Mouse (Mus musculus) neural tube, embryonic 11.5 days (tissue): ENCODE results near the gene Ankrd33. TPM values are rescaled to one million over a fixed set of nuclear protein-coding genes. Genes with fewer than 3 reads are reported as not detected.
A peak's percentile ranks its signal among the peaks of the same experiment; 100 is the strongest.

Experiments
- ATAC-seq: fragments of 200-750 bp; cut with Nextera tagmentation; 2 replicates; pipeline ENCODE4 v1.8.0; 2017; ENCODE audit warnings: moderate number of reproducible peaks, mild to moderate bottlenecking, moderate TSS enrichment, moderate library complexity; ENCODE audit not compliant: insufficient read depth, low FRiP score, low TSS enrichment
- DNase-seq: peaks from one replicate; pipeline ENCODE4 v3.0.0-alpha.2; 2015; ENCODE audit warnings: low spot score
- H3K27ac ChIP-seq: fragments of 300-500 bp; sonication (generic); 2 replicates; pipeline ENCODE4 v1.5.1; 2014; ENCODE audit warnings: low read depth, mild to moderate bottlenecking, low read length
- H3K27me3 ChIP-seq: fragments of 300-500 bp; sonication (generic); 2 replicates; pipeline ENCODE4 v1.6.1; 2014; ENCODE audit warnings: mild to moderate bottlenecking, low read length, mixed read lengths; ENCODE audit not compliant: control insufficient read depth, insufficient read depth
- H3K36me3 ChIP-seq: fragments of 300-500 bp; sonication (generic); 2 replicates; pipeline ENCODE4 v1.6.1; 2014; ENCODE audit warnings: mild to moderate bottlenecking, low read length, moderate library complexity, mixed read lengths; ENCODE audit not compliant: control insufficient read depth, insufficient read depth
- H3K4me1 ChIP-seq: fragments of 300-500 bp; sonication (generic); 2 replicates; pipeline ENCODE4 v1.6.1; 2014; ENCODE audit warnings: low read length, mixed read lengths; ENCODE audit not compliant: control insufficient read depth, insufficient read depth
- H3K4me2 ChIP-seq: fragments of 300-500 bp; sonication (generic); 2 replicates; pipeline ENCODE4 v1.6.1; 2014; ENCODE audit warnings: low read depth, mild to moderate bottlenecking, moderate library complexity
- H3K4me3 ChIP-seq: fragments of 300-500 bp; sonication (generic); 2 replicates; pipeline ENCODE4 v1.5.1; 2014; ENCODE audit warnings: low read depth, low read length
- H3K9ac ChIP-seq: fragments of 300-500 bp; sonication (generic); 2 replicates; pipeline ENCODE4 v1.6.1; 2014; ENCODE audit warnings: mild to moderate bottlenecking, low read length
- H3K9me3 ChIP-seq: fragments of 300-500 bp; sonication (generic); 2 replicates; pipeline ENCODE4 v1.6.1; 2016; ENCODE audit warnings: low read length; ENCODE audit not compliant: control insufficient read depth
- WGBS: fragments of 180-500 bp; shearing (Covaris S2); extraction: QIAGEN DNeasy Blood & Tissue Kit; methylation state at CpG from one replicate; pipeline ENCODE4 v1.1.7; 2014; 5-methylcytosine and 5-hydroxymethylcytosine counted together
- polyA plus RNA-seq: library from polyadenylated mRNA; unstranded; fragments of >200 nt; fragmentation: Nextera tagmentation; extraction: Ambion mirVana; gene quantifications from 2 replicates; pipeline ENCODE4 v1.2.1, GENCODE M21; 2014

Ankrd33 gene
- polyA plus RNA-seq, 1 experiment from 2014 or later: not detected

DNA sequence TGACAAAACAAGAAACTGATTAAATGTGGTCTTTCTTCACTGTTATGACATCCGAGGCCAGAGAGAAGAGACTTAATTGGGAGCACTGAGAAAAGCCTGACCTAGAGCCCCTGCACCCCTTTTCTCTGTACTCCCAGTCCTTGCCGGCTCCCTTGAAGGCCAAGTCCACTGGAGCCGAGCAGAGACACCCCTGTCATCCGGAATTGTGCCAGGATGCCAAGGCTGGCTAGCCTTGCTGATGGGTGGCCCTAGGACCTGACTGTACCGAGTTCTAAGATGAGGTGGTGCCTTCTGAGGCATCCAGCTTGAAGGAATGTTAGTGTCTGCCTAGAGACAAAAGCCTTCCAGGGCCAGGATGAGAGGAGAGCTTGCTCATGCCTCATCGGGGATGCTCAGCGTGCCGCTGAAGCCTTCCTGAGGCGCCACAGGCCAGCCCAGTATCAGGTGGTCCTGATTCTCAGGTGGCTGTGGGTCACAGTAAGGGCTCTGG lies 35.5 kb upstream of the Ankrd33 start:
- Histone ChIP-seq H3K9me3 (no peaks in the 10 kb centered on the region), H3K27me3 (no peaks in the 10 kb centered on the region), H3K27ac (no peak overlapping the region), H3K4me3 (no peak overlapping the region), H3K9ac (no peak overlapping the region), H3K4me1 (peaks cover 42% of the 10 kb centered on the region), H3K4me2 (no peak overlapping the region), H3K36me3 (no peaks in the 10 kb centered on the region)
- DNase-seq (no peak), ATAC-seq (no peak)
- WGBS: 80% methylated on average over 9 of the region's 9 CpGs

DNA sequence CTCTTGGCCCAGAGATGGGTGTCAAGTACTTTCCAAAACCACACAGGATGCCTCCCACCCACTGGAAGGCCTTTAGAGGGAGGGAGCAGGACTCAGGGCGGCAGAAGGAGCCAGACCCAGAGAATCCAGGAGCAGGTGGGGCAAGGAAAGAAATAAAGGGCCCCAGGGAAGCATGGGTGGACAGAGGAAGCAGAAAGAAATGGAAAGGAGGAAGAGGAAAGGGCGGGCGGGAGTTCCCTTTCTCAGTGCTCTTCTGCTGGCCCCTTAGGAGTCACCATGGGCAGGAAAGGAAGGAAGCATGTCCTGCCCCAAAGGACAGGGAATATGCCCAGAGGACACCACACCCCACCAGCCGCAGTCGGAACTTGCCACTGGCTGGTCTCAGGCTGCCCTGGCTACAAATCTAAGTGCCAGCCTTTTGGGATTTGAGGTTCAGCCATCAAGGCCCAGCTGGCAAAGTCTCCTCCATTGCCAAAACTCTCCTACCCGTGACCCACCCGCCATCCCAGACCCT lies 34.5 kb upstream of the Ankrd33 start:
- H3K9me3 ChIP-seq: no peaks in the 10 kb centered on the region
- H3K27me3 ChIP-seq: no peaks in the 10 kb centered on the region
- WGBS: 82% methylated on average over 7 of the region's 7 CpGs
- ATAC-seq: no peak
- H3K27ac ChIP-seq: 0 out of 2 replicates have a peak overlapping the region, but pooled peaks have one; percentile 15
- H3K4me3 ChIP-seq: no peak overlapping the region
- DNase-seq: no peak
- no peaks in the 10 kb centered on the region for H3K36me3 ChIP-seq
- H3K9ac ChIP-seq: no peak overlapping the region
- peaks cover 32% of the 10 kb centered on the region for H3K4me1 ChIP-seq
- H3K4me2 ChIP-seq: no peak overlapping the region

DNA sequence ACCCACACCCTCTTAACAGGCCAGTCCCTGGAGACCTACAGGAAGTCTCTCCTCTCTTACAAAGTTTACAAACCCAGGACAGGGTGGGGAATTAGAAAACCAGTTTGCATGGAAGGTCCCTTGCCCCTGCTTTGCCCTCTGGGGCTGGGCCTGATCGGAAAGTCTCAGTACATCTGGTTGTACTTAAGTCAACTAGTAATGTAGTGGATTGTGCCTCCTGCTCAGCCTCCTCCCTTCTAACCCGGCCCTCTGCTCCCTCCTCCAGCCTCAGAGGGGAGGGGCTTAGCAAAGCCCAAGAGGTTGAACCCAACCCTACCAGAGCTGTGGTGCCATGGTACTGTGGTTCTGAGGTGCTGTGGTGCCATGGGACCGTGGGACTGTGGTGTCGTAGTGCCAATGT lies 33.3 kb upstream of the Ankrd33 start:
- Histone ChIP-seq H3K9me3 (no peaks in the 10 kb centered on the region), H3K27me3 (no peaks in the 10 kb centered on the region), H3K4me3 (no peak overlapping the region), H3K4me1 (peaks cover 23% of the 10 kb centered on the region), H3K4me2 (no peak overlapping the region), H3K27ac (no peak overlapping the region), H3K36me3 (no peaks in the 10 kb centered on the region), H3K9ac (no peak overlapping the region)
- no peak for ATAC-seq
- 43% methylated on average over 4 of the region's 4 CpGs for WGBS
- no peak for DNase-seq

DNA sequence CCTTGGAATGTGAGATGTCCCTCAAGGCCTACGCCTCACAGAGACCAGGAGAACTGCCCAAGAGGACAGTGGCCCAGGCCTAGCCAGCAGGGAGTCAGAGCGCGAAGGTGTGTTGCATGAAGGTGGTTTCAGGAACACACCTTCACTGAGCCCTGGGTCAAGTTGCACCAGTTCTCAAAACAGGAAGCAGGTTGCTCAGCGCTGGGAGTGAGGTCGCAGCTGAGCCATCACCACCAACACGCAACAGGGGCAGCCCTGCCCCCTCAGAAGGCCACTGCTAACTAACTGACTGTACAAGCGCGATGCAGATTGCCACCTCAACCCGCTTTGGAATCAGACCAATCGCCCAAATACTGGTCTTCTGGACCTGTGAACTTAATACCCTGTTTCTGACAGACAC lies 31.1 kb upstream of the Ankrd33 start:
- no peak for ATAC-seq
- WGBS: 73% methylated on average over 10 of the region's 10 CpGs
- H3K36me3 ChIP-seq: no peaks in the 10 kb centered on the region

DNA sequence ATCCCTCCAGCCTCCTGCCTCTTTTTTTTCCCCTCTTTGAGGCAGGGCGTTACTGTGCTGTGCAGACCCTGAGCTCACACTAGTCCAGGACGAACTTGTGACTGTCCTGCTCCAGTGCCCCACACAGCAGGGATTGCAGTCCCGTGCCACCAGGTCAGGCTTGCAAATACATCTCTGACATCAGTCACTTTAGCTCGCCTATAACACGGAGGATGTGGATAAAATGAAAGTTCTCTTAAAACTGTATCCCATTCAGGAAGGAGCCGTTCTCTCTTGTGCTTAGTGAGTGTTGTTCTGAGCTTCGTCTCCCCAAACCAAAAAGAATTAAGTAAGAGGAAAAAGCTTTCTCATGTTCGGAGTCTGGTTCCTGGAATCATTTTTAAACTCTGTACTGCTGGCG lies 29.1 kb upstream of the Ankrd33 start:
- Histone ChIP-seq H3K27me3 (no peaks in the 10 kb centered on the region), H3K27ac (no peak overlapping the region), H3K4me3 (no peak overlapping the region), H3K4me1 (peaks cover 8% of the 10 kb centered on the region), H3K4me2 (no peak overlapping the region), H3K9ac (no peak overlapping the region), H3K9me3 (no peaks in the 10 kb centered on the region), H3K36me3 (no peaks in the 10 kb centered on the region)
- DNase-seq (no peak), ATAC-seq (no peak)
- WGBS: 68% methylated on average over 9 of the region's 9 CpGs

More for the DNA sequence above, 31.1 kb upstream of the Ankrd33 start:
- Histone ChIP-seq H3K9ac (no peak overlapping the region), H3K4me1 (peaks cover 16% of the 10 kb centered on the region), H3K4me3 (no peak overlapping the region), H3K27me3 (no peaks in the 10 kb centered on the region), H3K27ac (no peak overlapping the region), H3K4me2 (no peak overlapping the region), H3K9me3 (no peaks in the 10 kb centered on the region)
- no peak for DNase-seq

DNA sequence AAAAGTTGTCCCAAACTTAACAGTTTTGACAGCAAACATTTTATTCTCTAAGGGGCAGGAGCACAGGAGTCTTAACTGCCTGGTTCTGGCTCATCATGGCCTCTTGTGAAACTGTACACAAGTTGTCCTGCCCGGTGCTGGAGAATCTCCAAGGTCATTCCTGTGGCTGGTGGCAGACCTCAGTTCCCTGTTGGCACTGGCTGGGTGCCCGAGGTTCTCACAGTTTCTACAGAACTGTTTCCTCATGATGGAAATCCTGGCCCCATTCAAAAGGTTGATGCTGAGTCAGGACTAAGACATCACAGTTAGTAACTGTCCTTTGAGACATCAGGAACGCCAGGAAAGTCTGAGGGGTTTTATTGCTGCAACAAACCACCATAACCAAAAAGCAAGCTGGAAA lies 28.6 kb upstream of the Ankrd33 start:
- H3K4me2 ChIP-seq: no peak overlapping the region
- ATAC-seq (no peak), DNase-seq (no peak)
- no peaks in the 10 kb centered on the region for H3K9me3 ChIP-seq
- H3K27me3 ChIP-seq: no peaks in the 10 kb centered on the region
- no peak overlapping the region for H3K4me3 ChIP-seq
- H3K36me3 ChIP-seq: no peaks in the 10 kb centered on the region
- 78% methylated on average over 3 of the region's 3 CpGs for WGBS
- peaks cover 5% of the 10 kb centered on the region; the same call in 1 of the 2 replicates for H3K4me1 ChIP-seq
- H3K9ac ChIP-seq: no peak overlapping the region
- H3K27ac ChIP-seq: no peak overlapping the region

DNA sequence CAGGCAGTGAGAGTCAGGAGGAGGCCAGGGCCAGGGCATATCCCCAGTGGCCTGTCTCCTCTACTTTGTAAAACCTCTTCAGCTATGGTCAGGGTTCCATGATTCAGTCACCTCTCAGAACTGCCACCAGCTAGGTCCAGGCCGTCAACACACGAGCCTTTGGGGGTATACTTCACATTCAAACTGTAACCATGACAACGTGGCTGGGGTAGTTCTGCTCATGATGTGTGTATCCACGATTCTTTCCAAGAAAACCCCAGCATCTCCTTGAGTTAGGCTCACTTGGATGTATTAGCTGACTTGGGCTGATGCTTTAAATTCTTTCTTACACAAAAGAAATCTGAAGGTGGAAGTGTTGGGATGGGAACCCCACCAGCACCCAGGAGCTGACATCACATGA lies 27.3 kb upstream of the Ankrd33 start:
- no peak overlapping the region for H3K9ac ChIP-seq
- no peak overlapping the region for H3K4me3 ChIP-seq
- H3K4me1 ChIP-seq: peaks cover 8% of the 10 kb centered on the region
- no peaks in the 10 kb centered on the region for H3K36me3 ChIP-seq
- DNase-seq (no peak), ATAC-seq (no peak)
- no peaks in the 10 kb centered on the region for H3K27me3 ChIP-seq
- H3K27ac ChIP-seq: no peak overlapping the region
- 59% methylated on average over 4 of the region's 4 CpGs for WGBS
- no peak overlapping the region for H3K4me2 ChIP-seq
- no peaks in the 10 kb centered on the region for H3K9me3 ChIP-seq

DNA sequence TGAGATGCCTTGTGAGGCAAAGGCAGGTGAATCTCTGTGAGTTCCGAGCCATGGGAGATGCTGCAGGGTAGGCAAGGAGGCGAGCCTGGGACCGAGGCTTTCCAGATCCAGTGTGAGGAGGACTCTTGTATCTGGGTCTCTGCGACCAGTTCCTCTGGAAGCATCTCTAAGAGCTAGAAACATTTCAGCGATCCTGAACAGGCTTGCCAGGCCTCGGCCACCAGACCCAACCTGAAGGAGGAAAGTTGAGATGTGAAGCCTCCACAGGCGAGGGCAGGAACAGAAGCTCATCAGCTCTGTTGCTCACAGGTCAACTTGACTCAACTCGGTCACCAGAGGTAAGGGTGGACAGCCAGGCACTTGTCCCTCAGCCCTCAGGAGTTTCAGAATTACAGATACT lies 24.0 kb upstream of the Ankrd33 start:
- H3K4me2 ChIP-seq: no peak overlapping the region
- WGBS: 95% methylated on average over 8 of the region's 8 CpGs
- H3K9ac ChIP-seq: no peak overlapping the region
- no peak overlapping the region for H3K27ac ChIP-seq
- H3K9me3 ChIP-seq: no peaks in the 10 kb centered on the region
- no peaks in the 10 kb centered on the region for H3K36me3 ChIP-seq
- no peak overlapping the region for H3K4me3 ChIP-seq
- H3K27me3 ChIP-seq: peaks cover 3% of the 10 kb centered on the region; the same call in 1 of the 2 replicates
- ATAC-seq (no peak), DNase-seq (no peak)
- H3K4me1 ChIP-seq: peaks cover 21% of the 10 kb centered on the region

DNA sequence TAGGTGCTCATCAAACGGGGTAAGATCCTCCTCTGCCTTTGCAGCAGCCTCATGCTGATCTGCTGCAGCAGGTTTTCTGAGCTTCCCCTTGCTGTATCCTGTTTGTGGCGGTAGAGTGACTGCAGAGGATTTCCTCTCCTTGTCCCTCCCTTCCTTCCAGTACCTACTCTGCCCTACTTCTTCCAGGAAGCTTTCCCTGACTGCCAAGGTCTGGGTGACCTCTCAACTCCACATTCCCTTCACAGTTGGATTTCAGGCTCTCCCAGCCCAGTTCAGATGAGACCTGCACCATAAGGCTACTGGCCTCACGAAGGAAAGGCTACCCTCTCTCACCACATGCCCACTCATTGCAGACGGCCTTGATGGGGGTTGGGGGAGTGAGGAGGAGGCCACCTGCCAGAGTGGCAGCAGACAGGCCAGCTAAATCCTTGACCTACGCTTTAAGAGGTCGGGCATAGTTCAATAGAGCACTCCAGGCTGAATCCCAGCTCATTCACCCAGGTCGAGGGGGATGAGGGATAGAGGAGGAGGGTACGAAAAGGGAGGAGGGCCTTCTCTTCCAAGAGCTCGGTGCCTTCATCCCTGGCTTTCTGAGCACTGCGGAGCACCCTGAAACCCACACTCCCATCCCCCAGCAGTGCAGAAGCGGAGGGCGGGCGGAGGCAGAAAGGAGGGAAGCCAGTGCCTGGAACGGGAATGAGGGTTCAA lies 23.3 kb upstream of the Ankrd33 start:
- Histone ChIP-seq H3K27me3 (peaks cover 3% of the 10 kb centered on the region; the same call in 1 of the 2 replicates), H3K36me3 (no peaks in the 10 kb centered on the region), H3K4me1 (peaks cover 21% of the 10 kb centered on the region), H3K9ac (peak overlapping the region; percentile 29), H3K9me3 (no peaks in the 10 kb centered on the region), H3K4me2 (peak overlapping the region; percentile 28; the same call in 1 of the 2 replicates), H3K27ac (peak overlapping the region; percentile 86), H3K4me3 (no peak overlapping the region)
- 17% methylated on average over 14 of the region's 14 CpGs for WGBS
- ATAC-seq: peak; percentile 48
- no peak for DNase-seq
